Mouse (Mus musculus) hindbrain, embryonic 16.5 days (tissue): ENCODE data around the gene Rhox10. TPM values are rescaled to one million over a fixed set of nuclear protein-coding genes. Genes with fewer than 3 reads are reported as not detected.

Experiments
- ATAC-seq: fragments of 200-750 bp; cut with Nextera tagmentation; 2 replicates; pipeline ENCODE4 v1.8.0; 2017; ENCODE audit warnings: moderate TSS enrichment, moderate library complexity
- H3K27ac ChIP-seq: fragments of 300-500 bp; sonication (generic); 2 replicates; pipeline ENCODE4 v1.5.1; 2014; ENCODE audit warnings: low read depth, mild to moderate bottlenecking, control low read depth, low read length, moderate library complexity
- H3K27me3 ChIP-seq: fragments of 300-500 bp; sonication (generic); replicated peaks from 2 replicates; pipeline ENCODE4 v1.6.1; 2014; ENCODE audit warnings: low read length; ENCODE audit not compliant: control insufficient read depth, insufficient read depth
- H3K36me3 ChIP-seq: fragments of 300-500 bp; sonication (generic); 2 replicates; pipeline ENCODE4 v1.6.1; 2014; ENCODE audit warnings: mild to moderate bottlenecking, low read length, moderate library complexity, mixed read lengths; ENCODE audit not compliant: control insufficient read depth, insufficient read depth
- H3K4me1 ChIP-seq: fragments of 300-500 bp; sonication (generic); 2 replicates; pipeline ENCODE4 v1.6.1; 2014; ENCODE audit warnings: low read depth, low read length; ENCODE audit not compliant: control insufficient read depth, insufficient read depth
- H3K4me2 ChIP-seq: fragments of 300-500 bp; sonication (generic); 2 replicates; pipeline ENCODE4 v1.6.1; 2014; ENCODE audit warnings: mild to moderate bottlenecking, low read length, control low read depth, moderate library complexity
- H3K4me3 ChIP-seq: fragments of 300-500 bp; sonication (generic); 2 replicates; pipeline ENCODE4 v1.5.1; 2014; ENCODE audit warnings: mild to moderate bottlenecking, low read length, control low read depth, moderate library complexity
- H3K9ac ChIP-seq: fragments of 300-500 bp; sonication (generic); 2 replicates; pipeline ENCODE4 v1.6.1; 2014; ENCODE audit warnings: low read depth, mild to moderate bottlenecking, control low read depth, low read length, moderate library complexity
- H3K9me3 ChIP-seq: fragments of 300-500 bp; sonication (generic); 2 replicates; pipeline ENCODE4 v1.6.1; 2014; ENCODE audit warnings: mild to moderate bottlenecking, low read length, moderate library complexity; ENCODE audit not compliant: control insufficient read depth
- WGBS: fragments of 180-500 bp; shearing (Covaris S2); extraction: QIAGEN DNeasy Blood & Tissue Kit; methylation state at CpG from one replicate; pipeline ENCODE4 v1.1.7; 2014; 5-methylcytosine and 5-hydroxymethylcytosine counted together
- polyA plus RNA-seq: library from polyadenylated mRNA; unstranded; fragments of >200 nt; fragmentation: Nextera tagmentation; extraction: Ambion mirVana; gene quantifications from 2 replicates; pipeline ENCODE4 v1.2.1, GENCODE M21; 2015

The Rhox10 gene
- polyA plus RNA-seq, 1 experiment from 2014 or later, result not detected

GRCm38 (mm10) chrX:38120982-38121381, 54.7 kb downstream of the Rhox10 start, which contains the start of gene Rhox13:
TSS of gene Rhox13 (plus strand) at chrX:38121219.
- WGBS, result 98% methylated on average over 20 of the region's 20 CpGs
- Histone ChIP-seq H3K9ac (no peak within 1 kb of the TSS), H3K4me2 (no peak within 1 kb of the TSS), H3K27me3 (no peaks in the 10 kb centered on the region), H3K4me3 (no peak within 1 kb of the TSS), H3K27ac (no peak within 1 kb of the TSS), H3K36me3 (no peaks in the 10 kb centered on the region), H3K4me1 (no peaks in the 10 kb centered on the region), H3K9me3 (peaks cover 18% of the 10 kb centered on the region)
- ATAC-seq, result no peak

Other genes with a start within 250 kb of the Rhox10 start
- gene Rhox6, start 239.6 kb upstream of the Rhox10 start, polyA plus RNA-seq, result not detected in 2 replicates
- not detected in 2 replicates for gene Rhox7a, start 234.8 kb upstream of the Rhox10 start, polyA plus RNA-seq
- gene Rhox8, start 187.5 kb upstream of the Rhox10 start, polyA plus RNA-seq, result not detected in 2 replicates
- gene Rhox7b, start 169.2 kb upstream of the Rhox10 start, polyA plus RNA-seq, result not detected in 2 replicates
- not detected in 2 replicates for gene Rhox9, start 164.7 kb upstream of the Rhox10 start, polyA plus RNA-seq
- gene Btg1-ps1, start 47.7 kb upstream of the Rhox10 start, polyA plus RNA-seq, result not detected in 2 replicates
- gene Btg1-ps2, start 23.4 kb upstream of the Rhox10 start, polyA plus RNA-seq, result not detected in 2 replicates
- gene Rhox11, start 18.7 kb downstream of the Rhox10 start, polyA plus RNA-seq, result not detected in 2 replicates
- not detected in 2 replicates for gene Rhox12, start 44.4 kb downstream of the Rhox10 start, polyA plus RNA-seq
- not detected in 2 replicates for gene Rhox13, start 54.7 kb downstream of the Rhox10 start, polyA plus RNA-seq
- 3.4 and 4.3 TPM in 2 replicates for gene Zbtb33, start 123.3 kb downstream of the Rhox10 start, polyA plus RNA-seq
- 39.9 and 43.4 TPM in 2 replicates for gene Tmem255a, start 186.0 kb downstream of the Rhox10 start, polyA plus RNA-seq
- 0.06 and 1.7 TPM in 2 replicates for gene Atp1b4, start 249.7 kb downstream of the Rhox10 start, polyA plus RNA-seq